Mouse (Mus musculus) left cerebral cortex, adult 18-20 months (tissue): ENCODE measurements around the gene Gm45713. TPM values are rescaled to one million over a fixed set of nuclear protein-coding genes. Genes with fewer than 3 reads are reported as not detected.
"Not testable (repeated sequence)": the region's sequence is repeated elsewhere in the genome, so short reads cannot be mapped to it uniquely, and the experiment has no call there.

Source experiments
- DNase-seq, 2 experiments: peaks; one replicate each; pipeline ENCODE4 v3.0.0; 2021 to 2022; ENCODE audit warnings: low spot score in 2 of 2, mixed read lengths in 1 of 2
- total RNA-seq, 2 experiments: library from RNA; stranded (reverse); gene quantifications; 2 replicates each; pipeline ENCODE4 v1.2.3; 2021

The Gm45713 gene
- total RNA-seq, 2 experiments from 2014 or later, result not detected

DNA sequence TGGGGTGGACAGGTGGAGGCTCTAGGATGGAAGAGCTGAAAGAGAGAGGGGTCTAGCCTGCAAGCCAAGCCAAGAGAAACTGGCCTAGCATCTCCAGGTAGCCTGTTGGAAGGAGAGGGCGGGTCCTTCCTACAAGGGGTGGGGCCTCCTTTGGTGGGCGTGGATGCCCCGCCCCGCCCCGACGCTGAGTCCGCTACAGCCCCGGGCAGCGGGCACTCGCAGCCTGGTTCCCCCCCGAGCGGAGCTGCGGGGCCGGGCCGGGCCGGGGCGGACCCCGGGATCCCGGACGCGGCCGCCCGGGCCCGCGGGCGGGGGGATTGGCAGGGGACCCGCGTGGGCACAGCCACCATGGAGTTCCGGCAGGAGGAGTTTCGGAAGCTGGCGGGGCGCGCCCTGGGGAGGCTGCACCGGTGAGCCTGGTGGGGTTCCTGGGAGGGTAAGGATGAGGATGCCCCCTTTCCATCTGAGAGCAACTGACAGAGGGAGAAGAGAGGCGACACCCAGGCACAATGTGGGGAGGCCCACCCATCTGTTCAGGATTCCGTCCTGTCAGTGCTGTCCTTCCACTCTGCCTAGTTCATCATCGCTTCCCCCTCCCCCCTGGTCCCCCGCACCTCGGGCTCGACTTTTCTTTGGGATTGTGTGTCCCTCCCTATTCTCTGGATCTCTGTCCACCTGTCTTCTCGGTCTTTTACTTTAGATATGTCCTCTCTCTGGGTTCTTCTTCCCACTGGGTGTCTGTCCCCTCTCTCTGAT, 27.9 kb upstream of the Gm45713 start, which contains the start of gene Slc17a7:
Slc17a7 (plus strand) TSS at position 215 of the 756 bp plus-strand sequence.
- peak; percentile 50 to 68 for DNase-seq

- DNase-seq, result no peak
Observed at GRCm38 (mm10) chr7:45162996-45163615, 27.1 kb upstream of the Gm45713 start.

- DNase-seq, result peak in 1 of 2 experiments; percentile 36
Observed at GRCm38 (mm10) chr7:45162551-45162950, 26.5 kb upstream of the Gm45713 start.

GRCm38 (mm10) chr7:45161612-45162473, 25.8 kb upstream of the Gm45713 start:
- DNase-seq, result peak; percentile 97

GRCm38 (mm10) chr7:45160866-45161265, 24.8 kb upstream of the Gm45713 start:
- no peak for DNase-seq

DNA sequence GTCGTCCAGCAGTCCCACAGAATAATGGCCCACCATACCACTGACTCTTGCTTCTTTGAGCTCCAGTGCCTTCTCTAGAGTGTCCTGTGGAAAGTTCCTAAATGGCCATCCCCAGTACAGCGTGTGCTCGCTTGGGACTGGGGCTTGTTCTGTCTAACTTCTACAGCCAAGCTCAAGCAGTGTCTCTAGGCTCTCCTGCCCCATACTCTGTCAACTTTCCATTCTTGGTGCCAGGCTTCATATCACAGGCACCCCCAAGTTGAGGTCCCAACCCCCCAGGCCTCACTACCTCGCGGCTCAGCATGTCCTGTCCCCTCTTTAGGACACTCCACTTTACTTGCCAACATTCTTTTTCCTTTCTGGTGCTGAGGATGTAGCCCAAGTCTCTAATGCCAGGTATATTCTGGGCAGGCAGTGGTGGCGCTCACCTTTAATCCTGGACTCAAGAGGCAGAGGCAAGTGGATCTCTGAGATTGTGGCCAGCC, 24.3 kb upstream of the Gm45713 start:
- no peak for DNase-seq

- DNase-seq, result no peak
Observed at GRCm38 (mm10) chr7:45158991-45159390, 23.0 kb upstream of the Gm45713 start.

DNA sequence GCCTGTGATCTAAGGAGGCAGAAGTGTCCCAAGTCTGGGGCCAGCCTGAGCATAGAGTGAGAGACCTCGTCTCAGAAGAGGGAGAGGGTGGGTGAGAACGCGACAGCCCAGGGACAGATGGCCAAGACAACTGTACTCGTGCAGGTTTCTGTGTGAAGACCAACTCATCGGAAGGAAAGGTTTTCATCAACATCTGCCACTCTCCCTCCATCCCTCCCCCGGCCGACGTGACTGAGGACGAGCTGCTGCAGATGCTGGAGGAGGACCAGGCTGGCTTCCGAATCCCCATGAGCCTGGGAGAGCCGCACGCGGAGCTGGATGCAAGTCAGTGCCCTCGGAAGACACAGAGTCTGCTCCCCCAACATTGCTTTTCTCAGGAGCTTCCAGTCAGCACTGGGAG, 21.4 kb upstream of the Gm45713 start:
- peak in 1 of 2 experiments; percentile 73 for DNase-seq

GRCm38 (mm10) chr7:45156206-45156605, 20.2 kb upstream of the Gm45713 start:
- DNase-seq, result no peak

GRCm38 (mm10) chr7:45155590-45155989, 19.6 kb upstream of the Gm45713 start:
- no peak for DNase-seq

- no peak for DNase-seq
Observed at GRCm38 (mm10) chr7:45154993-45155514, 19.0 kb upstream of the Gm45713 start.

- DNase-seq, result peak; percentile 96 to 99
Observed at GRCm38 (mm10) chr7:45154096-45154992, 18.3 kb upstream of the Gm45713 start, which contains the start of the genes Pih1d1 and Aldh16a1. Gene Pih1d1 (plus strand): TSS chr7:45154303. Gene Aldh16a1 (minus strand): TSS chr7:45154584.

- DNase-seq, result no peak
Observed at GRCm38 (mm10) chr7:45153586-45153985, 17.6 kb upstream of the Gm45713 start.

GRCm38 (mm10) chr7:45153052-45153451, 17.0 kb upstream of the Gm45713 start:
- DNase-seq, result not testable (repeated sequence)

GRCm38 (mm10) chr7:45151303-45151702, 15.3 kb upstream of the Gm45713 start:
- DNase-seq, result no peak

- no peak for DNase-seq
Observed at GRCm38 (mm10) chr7:45150321-45150720, 14.3 kb upstream of the Gm45713 start.

GRCm38 (mm10) chr7:45149545-45149944, 13.5 kb upstream of the Gm45713 start:
- no peak for DNase-seq

DNA sequence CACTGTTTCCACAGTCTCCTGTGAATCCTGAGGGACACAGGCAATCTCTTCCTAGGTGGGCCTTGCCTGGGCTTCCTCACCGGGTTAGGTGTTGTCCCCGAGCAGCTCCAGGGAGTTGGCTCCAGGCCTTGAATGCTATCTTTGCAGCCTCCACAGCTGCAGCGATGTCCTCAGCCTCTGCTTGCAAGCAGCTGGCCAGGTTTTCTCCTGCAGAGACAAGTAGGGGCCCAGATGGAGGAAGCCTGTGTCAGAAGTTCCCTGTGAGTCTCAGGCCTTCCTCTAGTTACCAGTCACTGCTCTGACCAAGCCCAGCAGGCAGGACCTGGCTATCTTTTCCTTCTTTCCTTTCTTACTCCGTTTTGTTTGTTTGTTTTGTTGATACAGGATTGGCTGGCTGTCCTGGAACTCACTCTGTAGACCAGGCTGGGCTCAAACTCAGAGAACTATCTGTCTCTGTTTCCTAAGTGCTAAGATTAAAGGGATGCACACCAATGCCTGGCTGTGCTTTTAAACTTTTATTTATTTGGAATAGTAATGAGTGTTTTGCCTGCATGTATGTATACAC, 12.6 kb upstream of the Gm45713 start:
- no peak for DNase-seq

DNA sequence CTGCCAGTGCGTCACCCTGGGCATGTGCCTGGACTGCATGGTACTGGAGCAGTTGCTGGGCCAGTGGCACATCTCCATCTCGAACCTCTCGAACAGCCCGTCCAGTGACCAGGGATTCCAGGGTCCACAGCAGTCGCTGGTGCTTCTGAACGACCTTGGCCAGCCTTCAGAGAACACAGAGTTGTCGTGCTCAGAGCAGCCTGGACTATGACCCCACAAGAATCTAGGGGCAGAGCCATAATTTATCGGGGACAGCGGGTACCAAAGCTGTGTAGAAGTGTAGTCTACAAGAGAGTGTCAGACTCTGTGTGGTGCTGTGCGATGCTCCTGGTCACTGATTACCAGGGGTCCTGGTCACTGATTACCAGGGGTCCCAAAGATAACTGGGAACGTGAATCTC, 11.9 kb upstream of the Gm45713 start:
- DNase-seq, result no peak

DNA sequence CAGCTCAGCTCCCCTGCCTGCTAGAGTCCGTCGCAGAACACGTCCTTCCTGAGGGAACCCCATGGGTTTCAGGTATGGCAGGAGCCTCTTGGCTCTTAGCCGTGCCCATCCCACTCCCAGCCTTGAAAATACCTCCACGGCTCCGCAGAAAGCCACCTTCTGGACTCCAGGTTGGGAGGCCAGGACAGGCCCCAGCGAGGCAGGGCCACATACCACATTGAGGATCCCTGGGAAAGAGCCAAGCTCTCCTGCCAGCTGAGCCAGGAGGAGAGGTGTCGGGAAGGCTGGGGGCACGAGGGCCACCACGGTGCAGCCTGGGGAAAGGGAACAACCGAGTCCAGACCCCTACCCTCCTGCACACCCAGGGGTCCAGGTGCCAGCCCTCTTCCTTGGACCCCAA, 11.2 kb upstream of the Gm45713 start:
- no peak for DNase-seq
